In the genomic region with DNA sequence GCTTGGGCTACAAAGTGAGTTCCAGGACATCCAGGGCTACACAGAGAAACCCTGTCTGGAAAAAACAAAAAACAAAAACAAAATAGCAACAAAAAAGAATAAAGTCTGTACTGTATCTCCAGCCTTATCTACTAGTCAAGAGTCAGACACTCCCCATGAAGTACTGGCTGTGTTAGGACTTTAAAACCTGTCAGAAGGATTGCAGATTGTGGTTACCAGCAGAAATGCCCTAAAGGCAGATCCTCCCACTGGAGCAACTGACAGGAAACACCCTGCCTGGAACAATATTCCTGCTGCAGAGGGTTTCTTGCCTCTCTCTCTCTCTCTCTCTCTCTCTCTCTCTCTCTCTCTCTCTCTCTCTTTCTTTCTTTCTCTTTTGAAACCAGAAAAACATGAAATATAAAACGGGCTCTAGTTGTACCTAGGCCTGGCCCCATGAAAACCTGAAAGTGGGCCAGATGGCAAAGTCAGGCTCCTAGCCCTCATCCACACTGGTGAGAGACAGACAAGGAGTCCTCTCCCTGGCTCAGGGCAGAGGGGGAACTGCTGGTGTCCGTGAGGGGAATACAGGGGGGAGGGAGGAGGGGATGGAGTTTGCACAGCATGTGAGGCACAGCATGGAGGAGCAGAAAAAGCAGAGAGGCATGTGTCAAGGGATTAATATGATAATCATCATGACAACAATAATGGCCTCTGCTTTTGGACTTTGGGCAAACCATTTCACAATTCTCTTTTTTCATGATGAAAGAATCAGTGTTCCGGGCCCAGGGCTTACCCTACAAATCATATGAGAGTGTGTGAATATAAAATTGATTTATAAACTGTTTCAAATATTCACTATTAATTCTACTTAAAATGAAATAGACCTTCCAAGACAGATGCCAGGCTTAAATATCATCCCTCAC, we compare ENCODE assay signal across 9 mouse cellular contexts. TPM values are rescaled to one million over a fixed set of nuclear protein-coding genes. Genes with fewer than 3 reads are reported as not detected.
DNase-seq lines count a peak whose midpoint lies in the region; ATAC-seq and TF ChIP-seq lines count a peak whose summit lies in the region.
"Had no signal": no experiment of that assay in that cellular context is flagged by ENCODE, and none has a peak within 500 bp of the region (broad histone marks: within the 10 kb centered on the region; RNA-seq: fewer than 3 reads in every experiment).

No protein-coding gene starts in this region.

- H3K4me1 ChIP-seq in intestine, embryonic 14.5 days (replicated peaks; ENCODE audit: control insufficient read depth, insufficient read depth, low read length) = peaks cover 21% of the 10 kb centered on the region; the same call in 1 of the 2 replicates
- no peaks in the 10 kb centered on the region for H3K4me1 ChIP-seq in intestine, postnatal 0 days (replicated peaks; ENCODE audit: control insufficient read depth, insufficient read depth, low read length)
- peaks cover 19 to 26% of the 10 kb centered on the region in 2 experiments for H3K4me1 ChIP-seq in heart, embryonic 14.5 days (ENCODE audit: control insufficient read depth in 2 of 2, insufficient read depth in 2 of 2, low read length in 2 of 2)
- H3K4me1 ChIP-seq in midbrain, embryonic 12.5 days = peaks cover 24% of the 10 kb centered on the region
- peaks cover 5% of the 10 kb centered on the region; the same call in 1 of the 2 replicates for H3K4me1 ChIP-seq in cerebellum, adult 2 months (ENCODE audit: control insufficient read depth, insufficient read depth, low read length)

- H3K9me3 ChIP-seq in intestine, embryonic 14.5 days (ENCODE audit: control insufficient read depth, low read length) = peaks cover 7% of the 10 kb centered on the region; the same call in 1 of the 2 replicates
- 0 out of 2 replicates have a peak, but pooled peaks cover 7% of the 10 kb centered on the region for H3K9me3 ChIP-seq in intestine, postnatal 0 days (ENCODE audit: control insufficient read depth)
- H3K9me3 ChIP-seq in heart, embryonic 14.5 days (ENCODE audit: control insufficient read depth, low read length) = peaks cover 11% of the 10 kb centered on the region
- H3K9me3 ChIP-seq in midbrain, embryonic 12.5 days = peaks cover 10% of the 10 kb centered on the region

- H3K27me3 ChIP-seq in intestine, embryonic 14.5 days (replicated peaks; ENCODE audit: control insufficient read depth, insufficient read depth, low read length) = no peaks in the 10 kb centered on the region
- H3K27me3 ChIP-seq in intestine, postnatal 0 days (replicated peaks; ENCODE audit: control insufficient read depth, insufficient read depth, low read length) = no peaks in the 10 kb centered on the region
- no peaks in the 10 kb centered on the region for H3K27me3 ChIP-seq in heart, embryonic 14.5 days (ENCODE audit: control insufficient read depth, insufficient read depth, low read length)
- H3K27me3 ChIP-seq in midbrain, embryonic 12.5 days = no peaks in the 10 kb centered on the region
- H3K27me3 ChIP-seq in cerebellum, adult 2 months (ENCODE audit: control insufficient read depth, insufficient read depth, low read length) = no peaks in the 10 kb centered on the region; the same call in 1 of the 2 replicates

- DNase-seq in intestine, embryonic 14.5 days (ENCODE audit: low spot score) = no peak
- DNase-seq in NIH3T3 (ENCODE audit: low read depth) = peak; percentile 82
- no peak for DNase-seq in cerebellum, adult 2 months

- H3K36me3 ChIP-seq in intestine, embryonic 14.5 days (ENCODE audit: control insufficient read depth, insufficient read depth, low read length) = no peaks in the 10 kb centered on the region
- no peaks in the 10 kb centered on the region for H3K36me3 ChIP-seq in intestine, postnatal 0 days (ENCODE audit: control insufficient read depth, insufficient read depth)
- H3K36me3 ChIP-seq in heart, embryonic 14.5 days (ENCODE audit: control insufficient read depth, insufficient read depth, low read length) = no peaks in the 10 kb centered on the region
- no peaks in the 10 kb centered on the region for H3K36me3 ChIP-seq in midbrain, embryonic 12.5 days

- H3K27ac ChIP-seq in intestine, embryonic 14.5 days (ENCODE audit: low read depth) = peak overlapping the region; percentile 83; the same call in 1 of the 2 replicates
- no peak overlapping the region for H3K27ac ChIP-seq in intestine, postnatal 0 days (ENCODE audit: low read depth, low read length)
- H3K27ac ChIP-seq in heart, embryonic 14.5 days (replicated peaks in 1 of 2; ENCODE audit: control insufficient read depth in 1 of 2, insufficient read depth in 1 of 2, low read depth in 2 of 2, low read length in 2 of 2) = peak overlapping the region; percentile 80 to 95; a peak in 2 of 4 replicates
- peak overlapping the region; percentile 54 for H3K27ac ChIP-seq in midbrain, embryonic 12.5 days (replicated peaks)
- no peak overlapping the region for H3K27ac ChIP-seq in cerebellum, adult 2 months (ENCODE audit: insufficient read depth, low read length)

- H3K4me3 ChIP-seq in intestine, embryonic 14.5 days (ENCODE audit: low read depth, low read length) = no peak overlapping the region
- no peak overlapping the region for H3K4me3 ChIP-seq in intestine, postnatal 0 days (ENCODE audit: low read depth, low read length)
- H3K4me3 ChIP-seq in heart, embryonic 14.5 days (ENCODE audit: control insufficient read depth in 1 of 2, insufficient read depth in 1 of 2, low read depth in 1 of 2, low read length in 2 of 2) = no peak overlapping the region
- no peak overlapping the region for H3K4me3 ChIP-seq in midbrain, embryonic 12.5 days
- H3K4me3 ChIP-seq in cerebellum, adult 2 months (replicated peaks; ENCODE audit: insufficient read depth, low read depth, low read length) = no peak overlapping the region

- 53% methylated on average over 3 of the region's 3 CpGs for WGBS in intestine, embryonic 14.5 days
- 44% methylated on average over 3 of the region's 3 CpGs for WGBS in intestine, postnatal 0 days
- 61% methylated on average over 3 of the region's 3 CpGs for WGBS in heart, embryonic 14.5 days
- WGBS in midbrain, embryonic 12.5 days = 51% methylated on average over 3 of the region's 3 CpGs
- 60% methylated on average over 3 of the region's 3 CpGs for WGBS in cerebellum, adult 2 months

- H3K4me2 ChIP-seq in intestine, embryonic 14.5 days (ENCODE audit: low read length) = no peak overlapping the region
- no peak overlapping the region for H3K4me2 ChIP-seq in intestine, postnatal 0 days (replicated peaks; ENCODE audit: low read depth)
- H3K4me2 ChIP-seq in heart, embryonic 14.5 days (ENCODE audit: low read length) = no peak overlapping the region
- no peak overlapping the region for H3K4me2 ChIP-seq in midbrain, embryonic 12.5 days (replicated peaks)

- no peak for TF ChIP-seq CTCF in intestine, postnatal 0 days (IDR thresholded peaks at IDR 0.05; ENCODE audit: low read depth)
- no peak for TF ChIP-seq CTCF in cerebellum, adult 2 months (IDR thresholded peaks at IDR 0.05; ENCODE audit: borderline replicate concordance, insufficient read depth, low read depth, low read length)

- H3K9ac ChIP-seq in intestine, embryonic 14.5 days (ENCODE audit: low read length) = no peak overlapping the region
- no peak overlapping the region for H3K9ac ChIP-seq in intestine, postnatal 0 days (ENCODE audit: low read depth, low read length)
- no peak overlapping the region for H3K9ac ChIP-seq in heart, embryonic 14.5 days (ENCODE audit: low read length)
- H3K9ac ChIP-seq in midbrain, embryonic 12.5 days (replicated peaks) = 0 out of 2 replicates have a peak overlapping the region, but pooled peaks have one; percentile 20

- no peak for TF ChIP-seq POLR2A in cerebellum, adult 2 months (IDR thresholded peaks at IDR 0.05; ENCODE audit: borderline replicate concordance, insufficient read depth, low read length)

- ATAC-seq in intestine, embryonic 14.5 days (replicated peaks; ENCODE audit: low FRiP score, low TSS enrichment, low read depth) = no peak
- no peak for ATAC-seq in intestine, postnatal 0 days
- ATAC-seq in heart, embryonic 14.5 days (ENCODE audit: insufficient number of reproducible peaks, insufficient read depth, low FRiP score, low read depth) = no peak
- ATAC-seq in midbrain, embryonic 12.5 days (ENCODE audit: low FRiP score, low read depth) = peak; percentile 60; the same call in 1 of the 2 replicates
- ATAC-seq in inflammation-experienced regulatory T-cells, adult 6 months = no peak
- ATAC-seq in monocyte, adult 5-6 weeks (replicated peaks; ENCODE audit: insufficient number of reproducible peaks, low FRiP score, low TSS enrichment, poor library complexity, severe bottlenecking) = no peak

RNA-seq across cellular contexts. Expression of a gene that starts 19.3 kb away (rescaled TPM):
- polyA plus RNA-seq in intestine, embryonic 14.5 days (2014; fragmentation: Nextera tagmentation; extraction: Ambion mirVana) = not detected in 2 replicates
- not detected in 2 replicates for polyA plus RNA-seq in intestine, postnatal 0 days (2015; fragmentation: Nextera tagmentation; extraction: Ambion mirVana)
- not detected in 2 replicates for polyA plus RNA-seq in heart, embryonic 14.5 days (2014; fragmentation: Nextera tagmentation; extraction: Ambion mirVana)
- not detected in 2 replicates for polyA plus RNA-seq in midbrain, embryonic 12.5 days (2016; fragmentation: Nextera tagmentation; extraction: Ambion mirVana)
- not detected in 2 replicates for polyA plus RNA-seq in cerebellum, adult 2 months (2012; rRNA removed)
- not detected for polyA plus RNA-seq in inflammation-experienced regulatory T-cells, adult 6 months (2017; shearing (Covaris generic))
- total RNA-seq in monocyte, adult 5-6 weeks (2017) = not detected in 3 replicates
- total RNA-seq: hematopoietic stem cell, adult 5-6 weeks had no signal

RNA-seq across cellular contexts. Expression of a gene that starts 25.6 kb away (rescaled TPM):
- 55.5 and 59.6 TPM in 2 replicates for polyA plus RNA-seq in intestine, embryonic 14.5 days (2014; fragmentation: Nextera tagmentation; extraction: Ambion mirVana)
- polyA plus RNA-seq in intestine, postnatal 0 days (2015; fragmentation: Nextera tagmentation; extraction: Ambion mirVana) = 25.4 and 28.0 TPM in 2 replicates
- polyA plus RNA-seq in heart, embryonic 14.5 days (2014; fragmentation: Nextera tagmentation; extraction: Ambion mirVana) = 41.2 and 47.8 TPM in 2 replicates
- 70.8 and 75.9 TPM in 2 replicates for polyA plus RNA-seq in midbrain, embryonic 12.5 days (2016; fragmentation: Nextera tagmentation; extraction: Ambion mirVana)
- polyA plus RNA-seq in cerebellum, adult 2 months (2012; rRNA removed) = 25.9 and 30.6 TPM in 2 replicates
- 10 to 100 TPM; 48.5 to 64.8 (median 62.2) TPM for polyA plus RNA-seq in inflammation-experienced regulatory T-cells, adult 6 months (2017; shearing (Covaris generic))
- total RNA-seq in monocyte, adult 5-6 weeks (2017) = 204 to 233 TPM (median 229 TPM) in 3 replicates

Comparison
In these comparisons a context has a peak if more than half of its experiments do, and no peak if none do; other contexts are left out.
1. H3K27ac ChIP-seq: peak in intestine, embryonic 14.5 days (single experiment), heart, embryonic 14.5 days (2 of 2) and midbrain, embryonic 12.5 days (single experiment); none in intestine, postnatal 0 days (single experiment) and cerebellum, adult 2 months (single experiment).